Mouse (Mus musculus) small intestine, adult 2 months (tissue): ENCODE measurements around the gene Itpr3. TPM values are rescaled to one million over a fixed set of nuclear protein-coding genes. Genes with fewer than 3 reads are reported as not detected.

Experiments used
- H3K27ac ChIP-seq: fragments of 200-500 bp; 2 replicates; pipeline ENCODE4 v1.5.1; 2012; ENCODE audit warnings: low read depth, low read length, control low read depth, inconsistent platforms; ENCODE audit not compliant: insufficient read depth
- H3K27me3 ChIP-seq: fragments of 200-500 bp; 2 replicates; pipeline ENCODE4 v1.6.1; 2012; ENCODE audit warnings: mild to moderate bottlenecking, moderate library complexity, low read length, inconsistent platforms; ENCODE audit not compliant: control insufficient read depth, insufficient read depth
- H3K36me3 ChIP-seq: fragments of 200-500 bp; 2 replicates; pipeline ENCODE4 v1.6.1; 2012; ENCODE audit warnings: mild to moderate bottlenecking, low read length, control low read depth, inconsistent platforms; ENCODE audit not compliant: control insufficient read depth, insufficient read depth
- H3K4me1 ChIP-seq: fragments of 200-500 bp; 2 replicates; pipeline ENCODE4 v1.6.1; 2012; ENCODE audit warnings: low read length, inconsistent platforms, mixed read lengths; ENCODE audit not compliant: control insufficient read depth, insufficient read depth, insufficient read length
- H3K4me3 ChIP-seq: fragments of 200-500 bp; 2 replicates; pipeline ENCODE4 v1.5.1; 2012; ENCODE audit warnings: low read depth, mild to moderate bottlenecking, control low read depth, inconsistent platforms, low read length, moderate library complexity
- CTCF ChIP-seq: fragments of 200-500 bp; IDR thresholded peaks from 2 replicates; pipeline ENCODE4 v1.5.1; 2012; ENCODE audit warnings: low read depth, mild to moderate bottlenecking, control low read depth, inconsistent platforms, low read length, moderate library complexity, mixed read lengths; ENCODE audit not compliant: insufficient replicate concordance, insufficient read length; ENCODE audit errors: extremely low read depth
- POLR2A ChIP-seq: fragments of 200-500 bp; IDR thresholded peaks from 2 replicates; pipeline ENCODE4 v1.6.1; 2012; ENCODE audit warnings: low read depth, mild to moderate bottlenecking, control low read depth, inconsistent platforms, low read length, moderate library complexity
- WGBS: fragments of 180-500 bp; shearing (Covaris S2); methylation state at CpG from one replicate; pipeline ENCODE4 v1.1.7; 2018; 5-methylcytosine and 5-hydroxymethylcytosine counted together
- polyA plus RNA-seq: library from polyadenylated mRNA; depleted of rRNA; stranded (reverse); fragments of >200 nt; gene quantifications from 2 replicates; pipeline ENCODE4 v1.2.3, GENCODE M21; 2012; rRNA removed

The Itpr3 gene
- polyA plus RNA-seq, result 46.1 and 66.7 TPM in 2 replicates

GRCm38 (mm10) chr17:27056812-27057516, at the start of gene Itpr3:
TSS of gene Itpr3 (plus strand) at chr17:27057304.
- H3K4me1 ChIP-seq, result peaks cover 36% of the 10 kb centered on the region
- no peaks in the 10 kb centered on the region for H3K36me3 ChIP-seq
- WGBS, result under 1% methylated on average over 65 of the region's 66 CpGs
- H3K4me3 ChIP-seq, result peak within 1 kb of the TSS; percentile 71
- TF ChIP-seq POLR2A (peak; percentile 73), CTCF (no peak)
- peak within 1 kb of the TSS; percentile 87 for H3K27ac ChIP-seq
- H3K27me3 ChIP-seq, result no peaks in the 10 kb centered on the region

DNA sequence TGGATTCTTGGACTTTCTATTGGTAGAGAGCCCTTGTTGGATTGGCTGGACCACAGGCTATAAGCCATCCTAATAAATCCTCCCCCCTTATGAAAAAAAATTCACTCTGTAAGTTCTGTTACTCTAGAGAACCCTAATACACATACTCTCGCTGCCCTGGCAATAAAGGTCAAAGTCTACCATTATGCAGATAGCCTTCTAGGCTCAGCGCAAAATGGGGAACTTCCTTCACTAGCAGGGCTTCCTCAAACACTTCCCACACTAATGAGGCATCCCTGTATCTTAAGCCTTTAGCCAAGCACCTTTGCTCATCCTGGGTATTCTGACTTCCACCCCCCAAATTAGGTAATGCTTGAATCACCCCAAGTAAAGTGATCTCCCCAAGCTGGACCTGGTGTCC, 48.8 kb upstream of the Itpr3 start:
- H3K27ac ChIP-seq, result peak overlapping the region; percentile 68
- TF ChIP-seq POLR2A (no peak), CTCF (no peak)
- H3K4me1 ChIP-seq, result peaks cover 8% of the 10 kb centered on the region; the same call in 1 of the 2 replicates
- WGBS, result 23% methylated on average over 2 of the region's 2 CpGs
- H3K36me3 ChIP-seq, result no peaks in the 10 kb centered on the region
- no peak overlapping the region for H3K4me3 ChIP-seq
- H3K27me3 ChIP-seq, result no peaks in the 10 kb centered on the region

- H3K27me3 ChIP-seq, result no peaks in the 10 kb centered on the region
These were observed 45.9 kb upstream of the Itpr3 start for GRCm38 (mm10) chr17:27011167-27011566.

GRCm38 (mm10) chr17:27011998-27012672, 45.0 kb upstream of the Itpr3 start:
- H3K27me3 ChIP-seq, result no peaks in the 10 kb centered on the region
- no peak overlapping the region for H3K27ac ChIP-seq
- peaks cover 8% of the 10 kb centered on the region; the same call in 1 of the 2 replicates for H3K4me1 ChIP-seq
- 55% methylated on average over 14 of the region's 14 CpGs for WGBS
- H3K4me3 ChIP-seq, result no peak overlapping the region
- TF ChIP-seq CTCF (no peak), POLR2A (no peak)
- no peaks in the 10 kb centered on the region for H3K36me3 ChIP-seq

More at GRCm38 (mm10) chr17:27011167-27011566, 45.9 kb upstream of the Itpr3 start:
- H3K4me3 ChIP-seq, result no peak overlapping the region
- peaks cover 8% of the 10 kb centered on the region; the same call in 1 of the 2 replicates for H3K4me1 ChIP-seq
- TF ChIP-seq POLR2A, result no peak
- no peak for TF ChIP-seq CTCF
- no peak overlapping the region for H3K27ac ChIP-seq
- WGBS, result 91% methylated on average over 10 of the region's 10 CpGs
- H3K36me3 ChIP-seq, result no peaks in the 10 kb centered on the region

DNA sequence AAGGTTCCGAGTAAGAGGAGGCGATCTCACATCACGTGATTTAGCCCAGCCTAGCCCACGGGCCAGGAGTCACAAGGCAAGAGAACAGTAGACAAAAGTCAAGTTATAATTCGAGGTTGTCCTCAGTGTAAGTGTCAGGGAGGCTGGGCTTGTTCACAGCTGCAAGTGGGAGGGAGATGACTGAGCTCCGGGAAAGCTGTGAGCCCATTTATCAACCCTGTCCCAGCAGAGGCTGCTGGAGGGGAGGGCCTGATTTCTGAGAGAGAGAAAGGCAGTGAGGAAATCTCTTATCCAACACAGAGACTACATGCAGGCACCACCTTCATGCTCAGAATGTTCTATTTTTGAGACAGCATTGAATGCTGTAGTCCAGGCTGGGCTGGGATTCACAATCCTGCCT, 44.2 kb upstream of the Itpr3 start:
- Histone ChIP-seq H3K4me3 (no peak overlapping the region), H3K36me3 (no peaks in the 10 kb centered on the region), H3K27ac (no peak overlapping the region), H3K27me3 (no peaks in the 10 kb centered on the region), H3K4me1 (peaks cover 8% of the 10 kb centered on the region; the same call in 1 of the 2 replicates)
- WGBS, result 42% methylated on average over 6 of the region's 6 CpGs
- TF ChIP-seq CTCF, result no peak
- TF ChIP-seq POLR2A, result no peak

GRCm38 (mm10) chr17:27017564-27018499, 39.3 kb upstream of the Itpr3 start:
- WGBS, result 5% methylated on average over 34 of the region's 34 CpGs
- Histone ChIP-seq H3K4me3 (peak overlapping the region; percentile 71), H3K36me3 (peaks cover 32% of the 10 kb centered on the region), H3K27me3 (no peaks in the 10 kb centered on the region), H3K27ac (no peak overlapping the region), H3K4me1 (peaks cover 5% of the 10 kb centered on the region)
- 0 out of 2 replicates have a peak, but pooled peaks have one; percentile 30 for TF ChIP-seq POLR2A
- TF ChIP-seq CTCF, result no peak
